Mouse (Mus musculus) embryo, embryonic 11 days (tissue): ENCODE data around the gene Gm49358.

Experiments
- DNase-seq: peaks from one replicate; pipeline ENCODE4 v3.0.0-alpha.2; 2015

Gm49358 gene

DNA sequence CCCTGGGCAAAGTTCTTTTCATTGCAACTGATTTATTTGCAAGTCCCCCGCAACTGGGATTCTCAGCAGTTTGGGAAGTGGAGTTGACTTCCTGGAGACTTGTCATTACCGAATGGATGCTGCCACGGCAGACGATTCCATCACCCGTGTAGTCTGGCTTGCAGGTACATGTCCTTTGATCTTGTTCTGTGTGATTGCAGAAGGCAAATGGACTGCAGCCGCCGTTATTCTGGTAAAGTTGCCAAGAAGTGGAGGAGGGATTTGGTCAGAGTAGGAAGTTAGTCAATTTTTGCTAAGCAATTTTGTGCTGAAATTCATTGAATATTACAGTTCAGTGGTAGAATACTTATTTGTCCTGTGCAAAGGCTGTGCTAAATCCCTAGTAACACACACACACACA lies 114.9 kb downstream of the Gm49358 start:
- no peak for DNase-seq

GRCm38 (mm10) chr10:86880071-86880806 lies 116.5 kb downstream of the Gm49358 start:
- DNase-seq, result no peak

- no peak for DNase-seq
These were observed 117.7 kb downstream of the Gm49358 start for GRCm38 (mm10) chr10:86881448-86881847.
